Mouse (Mus musculus) urinary bladder, postnatal 25 days (tissue): Measurements from ENCODE around the gene Swi5.

Experiments used
- DNase-seq: peaks from one replicate; pipeline ENCODE4 v3.0.0; 2022; ENCODE audit warnings: low spot score

The Swi5 gene

GRCm38 (mm10) chr2:32287923-32288367 is at the start of gene Swi5:
TSS of gene Swi5 (minus strand) at chr2:32288075.
- peak; percentile 98 for DNase-seq

GRCm38 (mm10) chr2:32335888-32336287 is 48.0 kb upstream of the Swi5 start:
- DNase-seq = peak; percentile 25

GRCm38 (mm10) chr2:32332159-32332558 is 44.3 kb upstream of the Swi5 start:
- no peak for DNase-seq

GRCm38 (mm10) chr2:32329531-32329930 is 41.7 kb upstream of the Swi5 start:
- DNase-seq = no peak

GRCm38 (mm10) chr2:32328911-32329460 is 41.1 kb upstream of the Swi5 start:
- no peak for DNase-seq

GRCm38 (mm10) chr2:32327200-32327599 is 39.3 kb upstream of the Swi5 start:
- no peak for DNase-seq

GRCm38 (mm10) chr2:32325342-32325741 is 37.5 kb upstream of the Swi5 start:
- no peak for DNase-seq

GRCm38 (mm10) chr2:32324322-32324721 is 36.4 kb upstream of the Swi5 start:
- no peak for DNase-seq

GRCm38 (mm10) chr2:32322754-32323741 is 35.2 kb upstream of the Swi5 start:
- no peak for DNase-seq

- no peak for DNase-seq
Measured at GRCm38 (mm10) chr2:32321591-32322298, 33.9 kb upstream of the Swi5 start.

GRCm38 (mm10) chr2:32320721-32321120 is 32.8 kb upstream of the Swi5 start:
- DNase-seq = no peak

- peak; percentile 38 for DNase-seq
Measured at GRCm38 (mm10) chr2:32319586-32320580, 32.0 kb upstream of the Swi5 start.

- no peak for DNase-seq
Measured at GRCm38 (mm10) chr2:32318709-32319585, 31.1 kb upstream of the Swi5 start.

- peak; percentile 50 for DNase-seq
Measured at GRCm38 (mm10) chr2:32317791-32318417, 30.0 kb upstream of the Swi5 start.

- no peak for DNase-seq
Measured at GRCm38 (mm10) chr2:32316887-32317656, 29.2 kb upstream of the Swi5 start.

- peak; percentile 30 for DNase-seq
Measured at GRCm38 (mm10) chr2:32315751-32316150, 27.9 kb upstream of the Swi5 start.

- DNase-seq = no peak
Measured at GRCm38 (mm10) chr2:32314831-32315230, 27.0 kb upstream of the Swi5 start.

GRCm38 (mm10) chr2:32312318-32312964 is 24.6 kb upstream of the Swi5 start:
- DNase-seq = peak; percentile 82
